Mouse (Mus musculus): ENCODE data around the gene Nr6a1. TPM values are rescaled to one million over a fixed set of nuclear protein-coding genes. Genes with fewer than 3 reads are reported as not detected.

The Nr6a1 gene
- polyA plus RNA-seq, 1 experiment from 2014 or later = 1.9 TPM

GRCm38 (mm10) chr2:38777326-38777725, 150.2 kb downstream of the Nr6a1 start:
- Histone ChIP-seq H3K9ac (ENCODE audit: low read depth, low read length) (no peak overlapping the region), H3K27ac (ENCODE audit: low read depth, low read length) (no peak overlapping the region), H3K4me1 (ENCODE audit: control insufficient read depth, insufficient read depth, low read length) (peaks cover 2% of the 10 kb centered on the region; the same call in 1 of the 2 replicates), H3K9me3 (replicated peaks; ENCODE audit: control insufficient read depth, low read length) (no peaks in the 10 kb centered on the region), H3K4me2 (no peak overlapping the region), H3K27me3 (ENCODE audit: control insufficient read depth, insufficient read depth, low read length) (no peaks in the 10 kb centered on the region), H3K36me3 (ENCODE audit: control insufficient read depth, insufficient read depth, low read length) (no peaks in the 10 kb centered on the region), H3K4me3 (ENCODE audit: low read depth, low read length) (no peak overlapping the region)
- ATAC-seq (replicated peaks; ENCODE audit: insufficient number of reproducible peaks, low FRiP score, low TSS enrichment) = no peak
- WGBS (ENCODE audit: insufficient replicate concordance) = 83% methylated on average over 2 of the region's 2 CpGs

- 58% methylated on average over 2 of the region's 2 CpGs for WGBS (ENCODE audit: insufficient replicate concordance)
Measured at GRCm38 (mm10) chr2:38774936-38775335, 152.6 kb downstream of the Nr6a1 start.

GRCm38 (mm10) chr2:38771478-38771797, 156.1 kb downstream of the Nr6a1 start:
- Histone ChIP-seq H3K27me3 (ENCODE audit: control insufficient read depth, insufficient read depth, low read length) (no peaks in the 10 kb centered on the region), H3K4me2 (no peak overlapping the region), H3K4me1 (ENCODE audit: control insufficient read depth, insufficient read depth, low read length) (0 out of 2 replicates have a peak, but pooled peaks cover 4% of the 10 kb centered on the region), H3K36me3 (ENCODE audit: control insufficient read depth, insufficient read depth, low read length) (no peaks in the 10 kb centered on the region), H3K27ac (ENCODE audit: low read depth, low read length) (no peak overlapping the region), H3K4me3 (ENCODE audit: low read depth, low read length) (no peak overlapping the region), H3K9me3 (replicated peaks; ENCODE audit: control insufficient read depth, low read length) (no peaks in the 10 kb centered on the region), H3K9ac (ENCODE audit: low read depth, low read length) (no peak overlapping the region)
- WGBS (ENCODE audit: insufficient replicate concordance) = 52% methylated on average over 2 of the region's 2 CpGs
- no peak; the same call in 1 of the 2 replicates for ATAC-seq (replicated peaks; ENCODE audit: insufficient number of reproducible peaks, low FRiP score, low TSS enrichment)

More at GRCm38 (mm10) chr2:38774936-38775335, 152.6 kb downstream of the Nr6a1 start:
- Histone ChIP-seq H3K27ac (ENCODE audit: low read depth, low read length) (no peak overlapping the region), H3K9ac (ENCODE audit: low read depth, low read length) (no peak overlapping the region), H3K9me3 (replicated peaks; ENCODE audit: control insufficient read depth, low read length) (no peaks in the 10 kb centered on the region), H3K36me3 (ENCODE audit: control insufficient read depth, insufficient read depth, low read length) (no peaks in the 10 kb centered on the region), H3K4me1 (ENCODE audit: control insufficient read depth, insufficient read depth, low read length) (0 out of 2 replicates have a peak, but pooled peaks cover 4% of the 10 kb centered on the region), H3K4me2 (no peak overlapping the region), H3K4me3 (ENCODE audit: low read depth, low read length) (no peak overlapping the region), H3K27me3 (ENCODE audit: control insufficient read depth, insufficient read depth, low read length) (no peaks in the 10 kb centered on the region)
- no peak for ATAC-seq (replicated peaks; ENCODE audit: insufficient number of reproducible peaks, low FRiP score, low TSS enrichment)

DNA sequence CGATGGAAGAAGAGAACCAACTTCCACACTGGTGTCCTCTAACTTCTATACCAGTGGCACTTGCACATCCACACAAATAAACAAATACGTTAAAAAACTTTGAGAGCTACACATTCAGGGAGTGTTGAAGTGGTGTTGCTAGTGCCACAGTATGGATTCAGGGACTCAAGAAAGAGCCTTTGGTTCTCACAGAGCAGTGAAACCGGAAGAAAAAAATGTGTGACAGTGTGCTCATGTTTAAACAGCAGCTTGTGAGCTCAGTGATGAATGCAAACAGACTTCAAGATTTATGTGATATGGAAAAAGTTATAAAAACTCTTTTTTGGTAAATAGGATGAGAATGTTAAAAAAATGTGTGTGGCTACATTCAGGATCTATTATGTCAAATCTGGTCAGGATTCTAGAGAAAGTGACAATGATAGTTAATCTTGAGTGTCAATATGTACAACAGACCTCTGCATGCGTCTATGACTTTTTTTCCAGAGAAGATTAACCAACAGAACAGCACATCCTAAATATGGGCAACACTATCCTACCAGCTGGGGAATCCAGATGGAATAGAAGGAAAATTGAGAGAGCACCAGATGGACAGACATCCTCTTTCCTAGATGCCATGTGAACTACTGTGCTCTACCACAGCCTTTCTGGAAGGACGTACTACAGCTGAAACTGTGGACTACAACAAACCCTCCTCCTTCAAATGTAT, 156.6 kb downstream of the Nr6a1 start:
- H3K9me3 ChIP-seq (replicated peaks; ENCODE audit: control insufficient read depth, low read length) = no peaks in the 10 kb centered on the region
- no peak overlapping the region for H3K4me3 ChIP-seq (ENCODE audit: low read depth, low read length)
- H3K36me3 ChIP-seq (ENCODE audit: control insufficient read depth, insufficient read depth, low read length) = no peaks in the 10 kb centered on the region
- ATAC-seq (replicated peaks; ENCODE audit: insufficient number of reproducible peaks, low FRiP score, low TSS enrichment) = no peak
- 65% methylated on average over 5 of the region's 5 CpGs for WGBS (ENCODE audit: insufficient replicate concordance)
- H3K4me2 ChIP-seq = no peak overlapping the region
- 0 out of 2 replicates have a peak, but pooled peaks cover 4% of the 10 kb centered on the region for H3K4me1 ChIP-seq (ENCODE audit: control insufficient read depth, insufficient read depth, low read length)
- H3K27me3 ChIP-seq (ENCODE audit: control insufficient read depth, insufficient read depth, low read length) = no peaks in the 10 kb centered on the region
- H3K9ac ChIP-seq (ENCODE audit: low read depth, low read length) = no peak overlapping the region
- H3K27ac ChIP-seq (ENCODE audit: low read depth, low read length) = no peak overlapping the region

DNA sequence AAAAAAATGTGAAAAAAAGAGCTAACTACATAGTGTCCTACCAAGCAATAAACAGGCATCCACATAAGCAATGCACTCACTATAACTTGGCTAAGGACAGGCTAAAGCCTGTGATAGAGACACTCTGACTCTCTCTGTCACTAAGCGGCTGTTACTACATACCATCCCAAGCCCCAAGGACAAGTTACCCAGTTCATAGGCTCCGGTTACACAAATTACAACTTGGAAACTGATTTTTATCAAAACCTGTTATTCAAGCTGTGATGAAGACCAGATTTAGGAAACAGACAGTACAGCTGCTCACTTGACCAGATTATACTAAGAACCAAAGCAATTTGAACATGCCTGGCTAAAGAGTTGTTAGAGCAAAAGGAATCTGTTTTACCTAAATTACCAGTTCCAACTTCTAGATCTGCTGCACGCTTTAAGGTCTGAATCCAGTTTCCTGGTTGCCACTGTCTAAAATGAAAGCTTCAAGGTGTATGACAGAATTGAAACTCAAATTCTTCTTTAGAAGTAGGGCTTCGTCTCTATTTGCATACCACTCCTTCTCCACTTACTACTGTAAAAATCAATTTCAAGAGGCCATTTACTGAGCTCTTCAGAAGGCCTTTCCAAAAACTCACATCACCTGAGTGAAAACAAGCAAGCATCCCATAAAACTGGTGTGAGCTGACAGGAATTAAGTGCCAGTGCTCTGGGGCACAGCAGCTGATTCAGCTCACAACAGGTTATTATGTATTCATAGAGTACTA, 160.1 kb downstream of the Nr6a1 start:
- no peak for ATAC-seq (replicated peaks; ENCODE audit: insufficient number of reproducible peaks, low FRiP score, low TSS enrichment)
- 77% methylated on average over 4 of the region's 4 CpGs for WGBS (ENCODE audit: insufficient replicate concordance)
- no peak overlapping the region for H3K9ac ChIP-seq (ENCODE audit: low read depth, low read length)
- no peak overlapping the region for H3K4me2 ChIP-seq
- no peaks in the 10 kb centered on the region for H3K36me3 ChIP-seq (ENCODE audit: control insufficient read depth, insufficient read depth, low read length)
- H3K27me3 ChIP-seq (ENCODE audit: control insufficient read depth, insufficient read depth, low read length) = no peaks in the 10 kb centered on the region
- H3K27ac ChIP-seq (ENCODE audit: low read depth, low read length) = no peak overlapping the region
- H3K4me1 ChIP-seq (ENCODE audit: control insufficient read depth, insufficient read depth, low read length) = 0 out of 2 replicates have a peak, but pooled peaks cover 4% of the 10 kb centered on the region
- H3K9me3 ChIP-seq (replicated peaks; ENCODE audit: control insufficient read depth, low read length) = no peaks in the 10 kb centered on the region
- H3K4me3 ChIP-seq (ENCODE audit: low read depth, low read length) = no peak overlapping the region

GRCm38 (mm10) chr2:38739847-38740246, 187.6 kb downstream of the Nr6a1 start:
- H3K27ac ChIP-seq (ENCODE audit: low read depth, low read length) = no peak overlapping the region
- no peak for ATAC-seq (replicated peaks; ENCODE audit: insufficient number of reproducible peaks, low FRiP score, low TSS enrichment)
- no peaks in the 10 kb centered on the region for H3K9me3 ChIP-seq (replicated peaks; ENCODE audit: control insufficient read depth, low read length)
- no peak overlapping the region for H3K9ac ChIP-seq (ENCODE audit: low read depth, low read length)
- no peaks in the 10 kb centered on the region for H3K27me3 ChIP-seq (ENCODE audit: control insufficient read depth, insufficient read depth, low read length)
- H3K36me3 ChIP-seq (ENCODE audit: control insufficient read depth, insufficient read depth, low read length) = no peaks in the 10 kb centered on the region
- no peak overlapping the region for H3K4me2 ChIP-seq
- 73% methylated on average over 3 of the region's 3 CpGs for WGBS (ENCODE audit: insufficient replicate concordance)
- H3K4me3 ChIP-seq (ENCODE audit: low read depth, low read length) = no peak overlapping the region
- no peaks in the 10 kb centered on the region for H3K4me1 ChIP-seq (ENCODE audit: control insufficient read depth, insufficient read depth, low read length)

DNA sequence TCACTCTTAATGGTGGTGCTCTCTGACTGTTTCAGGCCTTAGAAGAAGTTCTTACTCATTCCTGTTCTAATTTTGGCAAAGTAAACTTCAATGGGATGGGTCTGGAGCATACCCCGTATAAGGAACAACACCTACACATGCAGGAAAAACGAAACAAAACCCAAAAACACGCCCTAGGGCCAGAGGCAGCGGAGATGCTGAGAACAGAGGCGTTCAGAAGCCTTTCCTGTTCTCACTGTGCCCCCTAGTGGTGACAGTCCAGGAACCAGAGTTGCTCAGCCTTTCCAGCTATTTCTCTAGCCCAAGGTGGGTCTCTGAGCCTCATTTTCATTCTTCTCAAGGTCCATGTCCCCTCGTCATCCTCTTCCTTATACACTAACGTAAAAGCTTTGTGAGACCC, 188.1 kb downstream of the Nr6a1 start:
- no peak for ATAC-seq (replicated peaks; ENCODE audit: insufficient number of reproducible peaks, low FRiP score, low TSS enrichment)
- WGBS (ENCODE audit: insufficient replicate concordance) = 22% methylated on average over 7 of the region's 7 CpGs
- H3K9me3 ChIP-seq (replicated peaks; ENCODE audit: control insufficient read depth, low read length) = no peaks in the 10 kb centered on the region

DNA sequence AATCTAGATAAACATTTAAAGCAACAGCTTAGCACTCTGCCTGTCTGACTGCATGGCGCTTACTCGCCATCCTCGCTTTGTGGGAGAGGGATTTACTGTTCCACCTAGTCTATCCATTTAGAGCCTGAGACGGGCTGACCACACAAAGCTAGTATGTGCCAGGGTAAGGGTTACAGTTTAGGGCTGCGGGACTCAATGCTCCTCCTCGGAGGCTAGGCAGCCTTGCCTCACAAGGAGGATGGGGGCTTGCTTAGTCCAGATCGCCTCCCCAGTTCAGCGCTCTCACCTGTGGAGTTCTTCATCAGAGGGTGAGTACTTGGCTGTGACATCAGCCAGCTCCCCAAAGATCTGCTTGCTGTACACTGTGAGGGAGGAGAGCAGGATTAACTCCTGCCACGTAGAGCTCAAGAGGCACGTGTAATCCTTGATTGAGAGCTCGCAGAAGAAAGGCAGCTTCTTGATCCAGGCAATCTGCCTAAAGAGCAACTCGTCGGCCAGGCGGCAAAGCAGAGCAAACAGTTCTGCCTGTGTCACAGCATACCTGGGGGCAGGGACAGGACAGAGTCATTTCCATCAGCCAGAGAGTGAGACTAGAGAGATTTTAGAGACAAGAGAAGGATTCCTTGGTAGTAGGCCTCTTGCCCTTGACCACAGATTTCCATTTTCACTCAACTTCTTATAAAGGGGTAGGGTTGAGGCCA, 188.7 kb downstream of the Nr6a1 start:
- Histone ChIP-seq H3K9ac (ENCODE audit: low read depth, low read length) (no peak overlapping the region), H3K27me3 (ENCODE audit: control insufficient read depth, insufficient read depth, low read length) (no peaks in the 10 kb centered on the region), H3K4me2 (no peak overlapping the region), H3K4me3 (ENCODE audit: low read depth, low read length) (no peak overlapping the region), H3K9me3 (replicated peaks; ENCODE audit: control insufficient read depth, low read length) (no peaks in the 10 kb centered on the region), H3K27ac (ENCODE audit: low read depth, low read length) (no peak overlapping the region), H3K36me3 (ENCODE audit: control insufficient read depth, insufficient read depth, low read length) (no peaks in the 10 kb centered on the region), H3K4me1 (ENCODE audit: control insufficient read depth, insufficient read depth, low read length) (no peaks in the 10 kb centered on the region)
- ATAC-seq (replicated peaks; ENCODE audit: insufficient number of reproducible peaks, low FRiP score, low TSS enrichment) = no peak
- 83% methylated on average over 14 of the region's 14 CpGs for WGBS (ENCODE audit: insufficient replicate concordance)

More for the DNA sequence above, 188.1 kb downstream of the Nr6a1 start:
- Histone ChIP-seq H3K4me3 (ENCODE audit: low read depth, low read length) (no peak overlapping the region), H3K27me3 (ENCODE audit: control insufficient read depth, insufficient read depth, low read length) (no peaks in the 10 kb centered on the region), H3K9ac (ENCODE audit: low read depth, low read length) (no peak overlapping the region), H3K4me2 (no peak overlapping the region), H3K4me1 (ENCODE audit: control insufficient read depth, insufficient read depth, low read length) (no peaks in the 10 kb centered on the region), H3K27ac (ENCODE audit: low read depth, low read length) (no peak overlapping the region), H3K36me3 (ENCODE audit: control insufficient read depth, insufficient read depth, low read length) (no peaks in the 10 kb centered on the region)

All from heart, embryonic 11.5 days (tissue).